Mouse (Mus musculus) heart, embryonic 14.5 days (tissue): Measurements from ENCODE around the gene Ism1. TPM values are rescaled to one million over a fixed set of nuclear protein-coding genes. Genes with fewer than 3 reads are reported as not detected.

Experiments
- ATAC-seq: fragments of 200-750 bp; cut with Nextera tagmentation; 2 replicates; pipeline ENCODE4 v1.8.0; 2017; ENCODE audit warnings: low read depth, moderate TSS enrichment; ENCODE audit not compliant: insufficient number of reproducible peaks, insufficient read depth, low FRiP score
- H3K27ac ChIP-seq, 2 experiments: fragments of 200-500 bp in 1 of 2; fragments of 300-500 bp in 1 of 2; sonication (generic) in 1 of 2; replicated peaks in 1 of 2; 2 replicates each; pipeline ENCODE4 v1.5.1; 2012 to 2014; ENCODE audit warnings: low read depth in 2 of 2, low read length in 2 of 2, control low read depth in 1 of 2, mild to moderate bottlenecking in 1 of 2, mixed read lengths in 1 of 2; ENCODE audit not compliant: control insufficient read depth in 1 of 2, insufficient read depth in 1 of 2
- H3K27me3 ChIP-seq: fragments of 300-500 bp; sonication (generic); 2 replicates; pipeline ENCODE4 v1.6.1; 2014; ENCODE audit warnings: mild to moderate bottlenecking, low read length, control low read depth; ENCODE audit not compliant: control insufficient read depth, insufficient read depth
- H3K36me3 ChIP-seq: fragments of 300-500 bp; sonication (generic); 2 replicates; pipeline ENCODE4 v1.6.1; 2014; ENCODE audit warnings: mild to moderate bottlenecking, control low read depth, low read length, mixed read lengths; ENCODE audit not compliant: control insufficient read depth, insufficient read depth
- H3K4me1 ChIP-seq, 2 experiments: fragments of 200-500 bp in 1 of 2; fragments of 300-500 bp in 1 of 2; sonication (generic) in 1 of 2; 2 replicates each; pipeline ENCODE4 v1.6.1; 2012 to 2014; ENCODE audit warnings: low read length in 2 of 2, control low read depth in 1 of 2, mixed read lengths in 1 of 2; ENCODE audit not compliant: control insufficient read depth in 2 of 2, insufficient read depth in 2 of 2
- H3K4me2 ChIP-seq: fragments of 300-500 bp; sonication (generic); 2 replicates; pipeline ENCODE4 v1.6.1; 2014; ENCODE audit warnings: mild to moderate bottlenecking, low read length
- H3K4me3 ChIP-seq, 2 experiments: fragments of 200-500 bp in 1 of 2; fragments of 300-500 bp in 1 of 2; sonication (generic) in 1 of 2; 2 replicates each; pipeline ENCODE4 v1.5.1; 2012 to 2014; ENCODE audit warnings: low read length in 2 of 2, mild to moderate bottlenecking in 2 of 2, control low read depth in 1 of 2, low read depth in 1 of 2, moderate library complexity in 1 of 2; ENCODE audit not compliant: control insufficient read depth in 1 of 2, insufficient read depth in 1 of 2
- H3K9ac ChIP-seq: fragments of 300-500 bp; sonication (generic); 2 replicates; pipeline ENCODE4 v1.6.1; 2014; ENCODE audit warnings: mild to moderate bottlenecking, low read length
- H3K9me3 ChIP-seq: fragments of 300-500 bp; sonication (generic); 2 replicates; pipeline ENCODE4 v1.6.1; 2016; ENCODE audit warnings: low read length, control low read depth; ENCODE audit not compliant: control insufficient read depth
- WGBS: fragments of 180-500 bp; shearing (Covaris S2); extraction: QIAGEN DNeasy Blood & Tissue Kit; methylation state at CpG from one replicate; pipeline ENCODE4 v1.1.7; 2014; 5-methylcytosine and 5-hydroxymethylcytosine counted together
- polyA plus RNA-seq: library from polyadenylated mRNA; unstranded; fragments of >200 nt; fragmentation: Nextera tagmentation; extraction: Ambion mirVana; gene quantifications from 2 replicates; pipeline ENCODE4 v1.2.1, GENCODE M21; 2014

The Ism1 gene
- polyA plus RNA-seq, 1 experiment from 2014 or later, result 0.41 TPM

- Histone ChIP-seq H3K27me3 (no peaks in the 10 kb centered on the region), H3K27ac (no peak overlapping the region), H3K9me3 (no peaks in the 10 kb centered on the region), H3K4me2 (no peak overlapping the region), H3K4me1 (peaks cover 0 to 4% of the 10 kb centered on the region in 2 experiments; a peak in 1 of 4 replicates), H3K9ac (no peak overlapping the region), H3K36me3 (no peaks in the 10 kb centered on the region), H3K4me3 (no peak overlapping the region)
- ATAC-seq, result no peak
- WGBS, result 4% methylated on average over 1 of the region's 1 CpGs
Measured at GRCm38 (mm10) chr2:139717772-139718171, 39.8 kb downstream of the Ism1 start.

GRCm38 (mm10) chr2:139722700-139723099 is 44.7 kb downstream of the Ism1 start:
- ATAC-seq, result no peak
- Histone ChIP-seq H3K36me3 (no peaks in the 10 kb centered on the region), H3K9me3 (no peaks in the 10 kb centered on the region), H3K4me3 (no peak overlapping the region), H3K27me3 (no peaks in the 10 kb centered on the region), H3K4me1 (peaks cover 0 to 3% of the 10 kb centered on the region in 2 experiments; a peak in 1 of 4 replicates), H3K27ac (no peak overlapping the region), H3K4me2 (no peak overlapping the region), H3K9ac (no peak overlapping the region)
- WGBS, result 0% methylated on average over 1 of the region's 1 CpGs

GRCm38 (mm10) chr2:139723304-139723703 is 45.3 kb downstream of the Ism1 start:
- WGBS, result 19% methylated on average over 3 of the region's 3 CpGs
- no peaks in the 10 kb centered on the region for H3K4me1 ChIP-seq
- H3K27me3 ChIP-seq, result no peaks in the 10 kb centered on the region
- ATAC-seq, result no peak
- no peak overlapping the region for H3K4me2 ChIP-seq
- no peak overlapping the region for H3K4me3 ChIP-seq
- H3K9ac ChIP-seq, result no peak overlapping the region
- no peaks in the 10 kb centered on the region for H3K36me3 ChIP-seq
- no peaks in the 10 kb centered on the region for H3K9me3 ChIP-seq
- no peak overlapping the region for H3K27ac ChIP-seq

- no peaks in the 10 kb centered on the region for H3K9me3 ChIP-seq
- no peak overlapping the region for H3K9ac ChIP-seq
- H3K27me3 ChIP-seq, result no peaks in the 10 kb centered on the region
- no peak overlapping the region for H3K4me2 ChIP-seq
- H3K36me3 ChIP-seq, result no peaks in the 10 kb centered on the region
- no peaks in the 10 kb centered on the region for H3K4me1 ChIP-seq
- no peak overlapping the region for H3K4me3 ChIP-seq
- WGBS, result 69% methylated on average over 4 of the region's 4 CpGs
- H3K27ac ChIP-seq, result no peak overlapping the region
- no peak for ATAC-seq
Measured at GRCm38 (mm10) chr2:139724202-139724838, 46.3 kb downstream of the Ism1 start.

DNA sequence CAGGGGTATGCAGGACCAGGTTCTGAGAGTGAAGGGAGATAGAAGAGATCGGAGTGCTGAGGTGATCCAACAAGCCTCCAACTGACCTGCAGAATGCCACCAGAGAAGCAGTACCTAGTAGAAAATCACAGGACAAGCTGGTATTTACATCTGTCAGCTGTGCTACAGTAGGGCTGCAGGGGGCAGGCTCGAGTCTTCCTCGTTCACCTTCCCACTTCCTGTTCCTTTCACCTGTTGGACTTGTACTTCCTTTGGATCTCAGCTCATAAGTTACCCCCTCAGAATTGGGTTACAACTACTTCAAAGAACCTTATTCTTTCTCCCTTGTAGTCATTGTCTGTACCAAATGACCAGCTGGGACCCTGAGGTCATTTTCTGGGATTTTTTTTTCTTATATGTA is 47.4 kb downstream of the Ism1 start:
- no peak overlapping the region for H3K27ac ChIP-seq
- WGBS, result 72% methylated on average over 3 of the region's 3 CpGs
- no peaks in the 10 kb centered on the region for H3K36me3 ChIP-seq
- H3K4me2 ChIP-seq, result no peak overlapping the region
- H3K9ac ChIP-seq, result no peak overlapping the region
- H3K27me3 ChIP-seq, result no peaks in the 10 kb centered on the region
- H3K4me3 ChIP-seq, result no peak overlapping the region
- H3K4me1 ChIP-seq, result no peaks in the 10 kb centered on the region
- ATAC-seq, result no peak
- H3K9me3 ChIP-seq, result no peaks in the 10 kb centered on the region

DNA sequence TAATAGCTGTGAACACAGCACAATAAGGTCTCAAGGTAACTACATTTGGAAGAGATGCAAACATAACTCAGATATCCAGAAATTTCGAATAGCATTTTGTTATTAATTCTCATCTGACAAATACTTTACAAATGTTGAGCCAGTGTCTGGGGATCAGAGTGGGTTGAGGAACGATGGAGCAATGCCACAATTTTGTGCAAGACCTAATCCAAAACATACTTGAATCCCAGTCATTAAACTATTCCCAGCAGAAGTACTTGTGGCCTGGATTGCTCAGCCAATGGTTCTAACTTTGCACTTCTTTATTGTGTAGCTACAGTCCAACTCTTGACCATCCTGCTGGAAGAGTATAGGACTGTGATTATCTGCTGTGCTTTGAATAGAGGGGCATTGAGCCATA is 50.1 kb downstream of the Ism1 start:
- Histone ChIP-seq H3K27ac (no peak overlapping the region), H3K9me3 (no peaks in the 10 kb centered on the region), H3K36me3 (no peaks in the 10 kb centered on the region), H3K4me2 (no peak overlapping the region), H3K4me1 (no peaks in the 10 kb centered on the region), H3K4me3 (no peak overlapping the region), H3K9ac (no peak overlapping the region), H3K27me3 (no peaks in the 10 kb centered on the region)
- WGBS, result 81% methylated on average over 2 of the region's 2 CpGs
- no peak for ATAC-seq

GRCm38 (mm10) chr2:139729377-139729776 is 51.4 kb downstream of the Ism1 start:
- H3K27me3 ChIP-seq, result no peaks in the 10 kb centered on the region
- no peaks in the 10 kb centered on the region for H3K36me3 ChIP-seq
- no peak for ATAC-seq
- H3K4me1 ChIP-seq, result no peaks in the 10 kb centered on the region
- no peaks in the 10 kb centered on the region for H3K9me3 ChIP-seq
- no peak overlapping the region for H3K4me3 ChIP-seq
- 66% methylated on average over 5 of the region's 5 CpGs for WGBS
- no peak overlapping the region for H3K4me2 ChIP-seq
- H3K9ac ChIP-seq, result no peak overlapping the region
- no peak overlapping the region for H3K27ac ChIP-seq

GRCm38 (mm10) chr2:139742381-139742780 is 64.4 kb downstream of the Ism1 start:
- H3K36me3 ChIP-seq, result no peaks in the 10 kb centered on the region
- no peaks in the 10 kb centered on the region for H3K4me1 ChIP-seq
- no peak overlapping the region for H3K4me3 ChIP-seq
- H3K4me2 ChIP-seq, result no peak overlapping the region
- H3K9me3 ChIP-seq, result no peaks in the 10 kb centered on the region
- no peak overlapping the region for H3K9ac ChIP-seq
- H3K27me3 ChIP-seq, result no peaks in the 10 kb centered on the region
- H3K27ac ChIP-seq, result no peak overlapping the region
- WGBS, result 77% methylated on average over 1 of the region's 1 CpGs
- ATAC-seq, result no peak
